Mouse (Mus musculus): ENCODE results near the gene Kif4. TPM values are rescaled to one million over a fixed set of nuclear protein-coding genes. Genes with fewer than 3 reads are reported as not detected.
A peak's percentile ranks its signal among the peaks of the same experiment; 100 is the strongest.

The Kif4 gene
- total and polyA plus RNA-seq, 3 experiments = 0.16 to 0.45 (median 0.23) TPM

DNA sequence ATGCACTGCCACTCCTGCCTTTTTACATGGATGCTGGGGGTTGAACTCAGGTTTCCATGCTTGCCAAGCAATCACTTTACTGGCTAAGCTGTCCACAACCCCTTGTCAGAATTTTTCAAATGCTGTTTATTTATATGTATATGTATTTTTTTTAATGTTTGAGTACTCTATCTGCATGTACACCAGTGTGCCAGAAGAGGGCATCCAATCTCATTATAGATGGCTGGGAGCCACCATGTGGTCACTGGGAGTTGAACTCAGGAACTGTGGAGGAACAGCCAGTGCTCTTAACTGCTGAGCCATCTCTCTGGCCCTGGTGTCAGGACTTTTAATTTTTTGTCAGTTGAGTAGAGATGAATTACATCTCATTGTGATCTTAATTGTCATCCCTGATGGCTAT, 27.3 kb downstream of the Kif4 start:
- Histone ChIP-seq H3K79me2 (replicated peaks; ENCODE audit: control insufficient read depth, insufficient read depth, low read length) (no peaks in the 10 kb centered on the region), H3K9ac (ENCODE audit: low read depth, low read length) (no peak overlapping the region), H3K27ac (no peak overlapping the region), H3K4me3 (no peak overlapping the region), H3K36me3 (ENCODE audit: control insufficient read depth, insufficient read depth, low read length) (no peaks in the 10 kb centered on the region), H3K27me3 (ENCODE audit: control insufficient read depth, insufficient read depth, low read length) (no peaks in the 10 kb centered on the region), H3K4me1 (ENCODE audit: control insufficient read depth, insufficient read depth, low read length) (no peaks in the 10 kb centered on the region)
- DNase-seq = no peak
- intact Hi-C loops (cut with DNase I) = no loop called here
- TF ChIP-seq CTCF (IDR thresholded peaks at IDR 0.05) (0 out of 2 replicates have a peak, but pooled peaks have one; percentile 20), EP300 (IDR thresholded peaks at IDR 0.05; ENCODE audit: insufficient read depth, low read depth, low read length) (no peak), POLR2A (IDR thresholded peaks at IDR 0.05; ENCODE audit: insufficient read depth, low read depth, low read length) (no peak)

DNA sequence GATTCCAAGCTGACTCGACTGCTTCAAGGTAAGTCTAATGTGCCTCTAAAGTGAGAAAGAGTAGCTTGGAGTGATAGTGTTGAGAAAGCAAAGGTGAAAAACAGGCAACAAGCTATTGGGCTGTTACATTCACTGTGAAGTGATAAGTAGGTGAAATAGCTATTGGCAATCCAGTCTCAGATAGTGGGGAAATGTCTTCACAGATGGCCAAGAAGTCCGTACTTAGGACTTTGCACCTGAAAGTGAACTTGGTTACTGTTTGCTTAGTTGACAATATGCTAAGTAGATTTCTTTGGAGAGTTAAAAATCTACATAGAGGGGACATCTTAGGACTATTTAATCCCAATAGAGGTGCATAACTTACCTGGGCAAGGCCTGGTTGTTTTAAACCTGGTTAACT, 39.3 kb downstream of the Kif4 start:
- WGBS = 85% methylated on average over 2 of the region's 2 CpGs
- Histone ChIP-seq H3K79me2 (replicated peaks; ENCODE audit: control insufficient read depth, insufficient read depth, low read length) (no peaks in the 10 kb centered on the region), H3K9ac (ENCODE audit: low read depth, low read length) (no peak overlapping the region), H3K4me1 (ENCODE audit: control insufficient read depth, insufficient read depth, low read length) (no peaks in the 10 kb centered on the region), H3K4me3 (no peak overlapping the region), H3K27me3 (ENCODE audit: control insufficient read depth, insufficient read depth, low read length) (no peaks in the 10 kb centered on the region), H3K36me3 (ENCODE audit: control insufficient read depth, insufficient read depth, low read length) (no peaks in the 10 kb centered on the region), H3K27ac (no peak overlapping the region)
- DNase-seq = no peak
- intact Hi-C loops (cut with DNase I) = no loop called here
- TF ChIP-seq POLR2A (IDR thresholded peaks at IDR 0.05; ENCODE audit: insufficient read depth, low read depth, low read length) (no peak), CTCF (IDR thresholded peaks at IDR 0.05) (no peak), EP300 (IDR thresholded peaks at IDR 0.05; ENCODE audit: insufficient read depth, low read depth, low read length) (no peak)

DNA sequence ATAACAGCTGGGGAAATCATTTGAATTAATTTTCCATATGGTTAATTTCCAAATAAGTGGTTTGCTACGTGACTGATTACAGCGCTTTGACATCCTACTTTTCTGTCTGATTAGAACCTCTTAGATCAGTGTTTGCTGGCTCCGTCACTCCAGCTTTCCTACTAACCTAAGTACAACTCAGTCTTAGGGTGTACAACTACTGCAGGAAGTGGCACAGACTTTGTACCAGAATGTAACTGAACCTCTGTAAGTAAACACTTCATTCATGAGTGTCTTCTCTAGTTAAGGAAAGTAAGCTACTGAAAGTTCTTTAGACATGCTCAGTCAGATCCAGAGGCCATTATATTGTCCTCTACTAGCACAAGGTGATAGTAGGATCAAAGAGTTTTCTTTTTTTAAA, 52.7 kb downstream of the Kif4 start:
- intact Hi-C loops (cut with DNase I) = no loop called here
- DNase-seq = no peak
- Histone ChIP-seq H3K27ac (no peak overlapping the region), H3K4me3 (no peak overlapping the region), H3K36me3 (ENCODE audit: control insufficient read depth, insufficient read depth, low read length) (no peaks in the 10 kb centered on the region), H3K27me3 (ENCODE audit: control insufficient read depth, insufficient read depth, low read length) (no peaks in the 10 kb centered on the region), H3K4me1 (ENCODE audit: control insufficient read depth, insufficient read depth, low read length) (no peaks in the 10 kb centered on the region; the same call in 1 of the 2 replicates), H3K9ac (ENCODE audit: low read depth, low read length) (no peak overlapping the region), H3K79me2 (replicated peaks; ENCODE audit: control insufficient read depth, insufficient read depth, low read length) (no peaks in the 10 kb centered on the region)
- TF ChIP-seq EP300 (IDR thresholded peaks at IDR 0.05; ENCODE audit: insufficient read depth, low read depth, low read length) = no peak
- TF ChIP-seq POLR2A (IDR thresholded peaks at IDR 0.05; ENCODE audit: insufficient read depth, low read depth, low read length) = no peak
- no peak for TF ChIP-seq CTCF (IDR thresholded peaks at IDR 0.05)
- WGBS = 64% methylated on average over 3 of the region's 3 CpGs

DNA sequence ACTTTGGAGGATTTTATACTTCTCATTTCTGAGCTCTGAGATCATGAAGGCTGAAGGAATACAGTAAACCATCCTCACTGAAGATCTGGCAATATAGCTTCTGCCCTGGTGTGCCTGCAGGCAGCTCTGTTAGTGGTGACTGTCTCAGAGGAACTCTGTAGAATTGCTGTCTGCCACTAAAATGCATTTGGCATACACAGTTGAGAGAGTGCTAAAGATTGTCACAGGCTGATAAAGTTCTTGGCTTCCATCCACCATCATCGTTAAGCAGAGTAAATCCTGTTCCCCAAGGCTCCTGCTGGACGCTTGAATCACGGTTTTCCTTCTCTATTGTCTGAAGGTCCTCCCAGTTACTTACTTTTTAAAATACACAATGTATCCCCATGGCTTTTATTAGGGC, 61.0 kb downstream of the Kif4 start:
- WGBS = 35% methylated on average over 3 of the region's 3 CpGs
- no peak overlapping the region for H3K4me3 ChIP-seq
- no peaks in the 10 kb centered on the region for H3K79me2 ChIP-seq (replicated peaks; ENCODE audit: control insufficient read depth, insufficient read depth, low read length)
- no peaks in the 10 kb centered on the region for H3K36me3 ChIP-seq (ENCODE audit: control insufficient read depth, insufficient read depth, low read length)
- no peaks in the 10 kb centered on the region for H3K4me1 ChIP-seq (ENCODE audit: control insufficient read depth, insufficient read depth, low read length)
- no peak overlapping the region for H3K27ac ChIP-seq
- no peak for TF ChIP-seq EP300 (IDR thresholded peaks at IDR 0.05; ENCODE audit: insufficient read depth, low read depth, low read length)
- TF ChIP-seq CTCF (IDR thresholded peaks at IDR 0.05) = no peak
- no peak for TF ChIP-seq POLR2A (IDR thresholded peaks at IDR 0.05; ENCODE audit: insufficient read depth, low read depth, low read length)
- no peak for DNase-seq
- H3K9ac ChIP-seq (ENCODE audit: low read depth, low read length) = no peak overlapping the region
- intact Hi-C loops (cut with DNase I) = no loop called here
- no peaks in the 10 kb centered on the region for H3K27me3 ChIP-seq (ENCODE audit: control insufficient read depth, insufficient read depth, low read length)

DNA sequence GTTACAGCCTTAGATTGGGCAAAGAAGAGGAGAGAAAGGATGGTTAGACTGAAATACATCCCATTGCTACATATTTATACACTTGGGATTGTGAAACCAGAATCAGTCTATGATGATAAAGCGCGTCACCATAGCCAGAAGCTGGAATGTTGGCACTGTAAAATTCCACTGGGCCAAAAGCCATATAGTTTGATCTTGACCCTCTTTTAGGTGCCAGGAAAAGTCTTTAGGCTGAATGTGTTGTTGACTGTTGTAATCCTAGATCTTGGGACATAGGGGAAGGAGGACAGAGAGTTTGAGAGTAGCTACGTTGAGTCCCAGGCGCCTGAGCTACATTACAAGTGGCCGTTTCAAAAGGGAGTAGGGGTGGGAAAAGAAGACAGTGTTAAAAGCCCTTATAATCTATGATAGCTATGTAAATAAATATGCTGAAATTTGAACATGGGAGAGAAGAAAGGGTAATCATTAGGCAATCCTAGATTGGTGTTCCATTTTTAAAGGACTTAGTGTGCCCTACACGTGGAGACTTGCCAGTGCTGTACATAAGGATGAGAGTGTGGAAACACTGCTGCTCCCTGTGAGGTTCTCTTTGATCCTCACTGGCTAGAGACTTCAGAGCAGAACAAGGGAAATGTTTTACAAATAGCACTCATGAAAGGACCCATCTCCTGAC, 62.0 kb downstream of the Kif4 start:
- Histone ChIP-seq H3K9ac (ENCODE audit: low read depth, low read length) (no peak overlapping the region), H3K27ac (no peak overlapping the region), H3K4me1 (ENCODE audit: control insufficient read depth, insufficient read depth, low read length) (no peaks in the 10 kb centered on the region), H3K79me2 (replicated peaks; ENCODE audit: control insufficient read depth, insufficient read depth, low read length) (no peaks in the 10 kb centered on the region), H3K36me3 (ENCODE audit: control insufficient read depth, insufficient read depth, low read length) (no peaks in the 10 kb centered on the region), H3K27me3 (ENCODE audit: control insufficient read depth, insufficient read depth, low read length) (no peaks in the 10 kb centered on the region), H3K4me3 (no peak overlapping the region)
- intact Hi-C loops (cut with DNase I) = no loop called here
- 65% methylated on average over 6 of the region's 6 CpGs for WGBS
- TF ChIP-seq CTCF (IDR thresholded peaks at IDR 0.05) (no peak), EP300 (IDR thresholded peaks at IDR 0.05; ENCODE audit: insufficient read depth, low read depth, low read length) (no peak), POLR2A (IDR thresholded peaks at IDR 0.05; ENCODE audit: insufficient read depth, low read depth, low read length) (no peak)
- DNase-seq = no peak

DNA sequence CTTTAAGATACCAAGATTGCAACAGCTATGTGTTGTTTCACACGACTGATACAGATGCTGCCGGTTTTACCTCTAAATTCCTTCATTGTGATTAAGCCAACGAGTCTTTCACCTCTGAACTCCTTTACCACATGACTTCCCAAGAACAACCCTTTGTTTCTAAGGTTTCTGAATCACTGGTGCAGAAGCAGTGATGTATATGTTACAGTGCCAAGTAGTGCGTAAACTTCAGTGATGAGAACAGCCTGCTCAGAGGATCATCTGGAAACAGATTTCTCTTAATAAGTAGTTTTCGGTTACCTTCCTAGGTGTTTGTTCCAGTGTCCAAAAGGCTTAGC, 62.5 kb downstream of the Kif4 start:
- WGBS = 79% methylated on average over 5 of the region's 5 CpGs
- Histone ChIP-seq H3K4me1 (ENCODE audit: control insufficient read depth, insufficient read depth, low read length) (no peaks in the 10 kb centered on the region), H3K27me3 (ENCODE audit: control insufficient read depth, insufficient read depth, low read length) (no peaks in the 10 kb centered on the region), H3K4me3 (no peak overlapping the region), H3K79me2 (replicated peaks; ENCODE audit: control insufficient read depth, insufficient read depth, low read length) (no peaks in the 10 kb centered on the region), H3K36me3 (ENCODE audit: control insufficient read depth, insufficient read depth, low read length) (no peaks in the 10 kb centered on the region), H3K27ac (no peak overlapping the region), H3K9ac (ENCODE audit: low read depth, low read length) (no peak overlapping the region)
- DNase-seq = no peak
- no peak for TF ChIP-seq CTCF (IDR thresholded peaks at IDR 0.05)
- no peak for TF ChIP-seq POLR2A (IDR thresholded peaks at IDR 0.05; ENCODE audit: insufficient read depth, low read depth, low read length)
- intact Hi-C loops (cut with DNase I) = no loop called here
